Mouse (Mus musculus) intestine, embryonic 14.5 days (tissue): ENCODE measurements around the gene Fam129a. TPM values are rescaled to one million over a fixed set of nuclear protein-coding genes. Genes with fewer than 3 reads are reported as not detected.

ENCODE experiments used
- ATAC-seq: fragments of 200-750 bp; cut with Nextera tagmentation; replicated peaks from 2 replicates; pipeline ENCODE4 v1.8.0; 2017; ENCODE audit warnings: low read depth, moderate number of reproducible peaks, moderate TSS enrichment, moderate library complexity; ENCODE audit not compliant: low FRiP score, low TSS enrichment
- DNase-seq: peaks from one replicate; pipeline ENCODE4 v3.0.0-alpha.2; 2018; ENCODE audit warnings: low spot score
- H3K27ac ChIP-seq: fragments of 300-500 bp; sonication (generic); 2 replicates; pipeline ENCODE4 v1.5.1; 2014; ENCODE audit warnings: low read depth, mild to moderate bottlenecking, control low read depth
- H3K27me3 ChIP-seq: fragments of 300-500 bp; sonication (generic); replicated peaks from 2 replicates; pipeline ENCODE4 v1.6.1; 2014; ENCODE audit warnings: low read length, control low read depth; ENCODE audit not compliant: control insufficient read depth, insufficient read depth
- H3K36me3 ChIP-seq: fragments of 300-500 bp; sonication (generic); 2 replicates; pipeline ENCODE4 v1.6.1; 2014; ENCODE audit warnings: low read length, control low read depth; ENCODE audit not compliant: control insufficient read depth, insufficient read depth
- H3K4me1 ChIP-seq: fragments of 300-500 bp; sonication (generic); replicated peaks from 2 replicates; pipeline ENCODE4 v1.6.1; 2014; ENCODE audit warnings: low read length, control low read depth, mixed read lengths; ENCODE audit not compliant: control insufficient read depth, insufficient read depth
- H3K4me2 ChIP-seq: fragments of 300-500 bp; sonication (generic); 2 replicates; pipeline ENCODE4 v1.6.1; 2014; ENCODE audit warnings: low read length
- H3K4me3 ChIP-seq: fragments of 300-500 bp; sonication (generic); 2 replicates; pipeline ENCODE4 v1.5.1; 2014; ENCODE audit warnings: low read depth, low read length, control low read depth, mixed read lengths
- H3K9ac ChIP-seq: fragments of 300-500 bp; sonication (generic); 2 replicates; pipeline ENCODE4 v1.6.1; 2014; ENCODE audit warnings: mild to moderate bottlenecking, low read length
- H3K9me3 ChIP-seq: fragments of 300-500 bp; sonication (generic); 2 replicates; pipeline ENCODE4 v1.6.1; 2016; ENCODE audit warnings: low read length, control low read depth; ENCODE audit not compliant: control insufficient read depth
- WGBS: fragments of 180-500 bp; shearing (Covaris S2); extraction: QIAGEN DNeasy Blood & Tissue Kit; methylation state at CpG from one replicate; pipeline ENCODE4 v1.1.7; 2014; 5-methylcytosine and 5-hydroxymethylcytosine counted together
- polyA plus RNA-seq: library from polyadenylated mRNA; unstranded; fragments of >200 nt; fragmentation: Nextera tagmentation; extraction: Ambion mirVana; gene quantifications from 2 replicates; pipeline ENCODE4 v1.2.1, GENCODE M21; 2014

Fam129a gene
- polyA plus RNA-seq, 1 experiment from 2014 or later, result 5.2 TPM

DNA sequence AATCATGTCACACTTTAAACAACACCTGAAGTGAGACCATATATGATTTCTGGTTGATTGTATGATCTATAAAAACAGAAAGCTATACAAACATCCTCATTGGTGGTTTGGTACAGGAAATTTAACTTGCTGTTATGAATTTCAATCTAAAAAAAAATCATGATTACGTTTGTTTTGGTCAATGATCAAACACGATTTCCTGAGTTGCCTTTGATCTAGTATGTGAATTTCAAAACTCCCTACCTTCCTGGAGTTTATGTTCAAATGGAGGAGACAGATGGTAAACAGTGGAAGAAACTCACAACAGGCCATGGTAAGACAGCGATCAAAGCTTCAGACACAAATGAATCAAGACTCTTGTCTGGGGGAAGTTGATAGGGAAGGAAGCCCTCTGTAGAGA lies 65.7 kb downstream of the Fam129a start:
- H3K9me3 ChIP-seq, result 0 out of 2 replicates have a peak, but pooled peaks cover 4% of the 10 kb centered on the region
- H3K9ac ChIP-seq, result no peak overlapping the region
- DNase-seq (no peak), ATAC-seq (no peak)
- H3K4me1 ChIP-seq, result peaks cover 4% of the 10 kb centered on the region; the same call in 1 of the 2 replicates
- WGBS, result 86% methylated on average over 3 of the region's 3 CpGs
- H3K4me2 ChIP-seq, result no peak overlapping the region
- no peak overlapping the region for H3K27ac ChIP-seq
- H3K27me3 ChIP-seq, result no peaks in the 10 kb centered on the region
- no peak overlapping the region for H3K4me3 ChIP-seq
- no peaks in the 10 kb centered on the region for H3K36me3 ChIP-seq

DNA sequence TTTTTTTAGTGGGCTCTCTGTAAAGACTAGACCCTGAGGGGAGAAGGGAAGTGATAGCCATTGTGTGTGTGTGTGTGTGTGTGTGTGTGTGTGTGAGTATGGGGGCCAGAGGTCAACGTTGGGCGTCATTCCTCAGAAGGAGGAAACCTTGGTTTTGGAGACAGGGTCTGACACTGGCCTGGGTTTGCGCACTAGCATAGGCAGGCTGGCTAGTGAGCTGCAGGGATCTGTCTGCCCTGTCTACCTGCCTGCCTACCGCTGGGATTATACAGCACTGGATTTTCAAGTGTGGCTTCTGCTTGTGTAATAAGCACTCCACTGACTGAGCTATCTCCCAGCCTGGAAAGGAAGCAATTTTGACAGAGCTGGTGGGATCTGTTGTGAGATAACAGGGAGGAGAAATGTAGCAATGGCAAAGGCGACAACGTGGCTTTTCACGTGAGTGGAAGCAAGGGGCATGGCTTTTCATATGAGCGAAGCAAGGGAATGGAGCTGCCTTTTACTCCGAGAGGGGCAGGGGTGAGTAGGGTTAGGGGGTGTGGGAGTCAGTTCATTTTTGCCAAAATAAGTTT lies 66.5 kb downstream of the Fam129a start:
- no peak for DNase-seq
- Histone ChIP-seq H3K36me3 (no peaks in the 10 kb centered on the region), H3K27ac (no peak overlapping the region), H3K4me3 (no peak overlapping the region), H3K9ac (no peak overlapping the region), H3K4me1 (no peaks in the 10 kb centered on the region), H3K9me3 (0 out of 2 replicates have a peak, but pooled peaks cover 3% of the 10 kb centered on the region), H3K27me3 (no peaks in the 10 kb centered on the region), H3K4me2 (no peak overlapping the region)
- 81% methylated on average over 9 of the region's 9 CpGs for WGBS
- no peak for ATAC-seq

DNA sequence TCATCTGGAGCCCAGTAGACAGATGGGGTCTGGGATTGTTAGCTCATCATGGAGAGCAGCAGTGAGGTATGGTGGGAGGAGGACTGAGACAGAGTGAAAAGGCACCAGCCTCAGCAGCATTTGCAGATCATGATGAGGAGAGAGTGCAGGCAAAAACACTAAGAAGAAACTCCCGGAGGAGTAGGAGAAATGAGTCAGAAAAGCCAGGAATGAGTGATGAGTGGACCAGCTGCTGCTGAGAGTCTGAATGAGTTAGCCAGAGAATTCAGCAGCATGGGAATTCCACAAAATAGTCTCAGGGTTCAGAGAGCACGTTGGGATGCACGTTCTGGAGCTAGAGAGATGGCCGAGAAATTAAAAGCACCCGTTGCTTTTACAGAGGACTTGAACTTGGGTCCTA lies 67.4 kb downstream of the Fam129a start:
- ATAC-seq, result no peak
- Histone ChIP-seq H3K9me3 (no peaks in the 10 kb centered on the region), H3K4me1 (no peaks in the 10 kb centered on the region), H3K27me3 (no peaks in the 10 kb centered on the region), H3K36me3 (no peaks in the 10 kb centered on the region), H3K9ac (no peak overlapping the region), H3K27ac (no peak overlapping the region), H3K4me3 (no peak overlapping the region), H3K4me2 (no peak overlapping the region)
- no peak for DNase-seq
- WGBS, result 80% methylated on average over 5 of the region's 5 CpGs

DNA sequence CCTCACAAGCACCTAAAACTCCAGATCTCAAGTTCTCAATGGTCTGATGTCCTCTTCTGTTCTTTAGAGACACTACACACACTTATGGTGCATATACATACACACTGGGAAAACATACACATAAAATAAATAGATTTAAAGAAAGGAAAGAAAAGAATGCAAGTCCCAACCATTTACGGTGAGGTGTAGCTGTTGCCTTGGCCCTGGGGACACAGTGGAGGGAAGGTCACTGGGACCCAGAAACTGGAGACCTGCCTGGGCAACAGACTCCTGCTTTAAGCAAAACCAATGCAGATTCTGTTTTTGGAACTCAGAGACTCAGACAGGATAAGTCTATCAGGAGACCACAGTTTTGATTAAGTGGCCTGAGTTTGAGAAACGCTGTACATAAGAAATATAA lies 67.8 kb downstream of the Fam129a start:
- DNase-seq (no peak), ATAC-seq (no peak)
- no peaks in the 10 kb centered on the region for H3K4me1 ChIP-seq
- no peak overlapping the region for H3K9ac ChIP-seq
- H3K27me3 ChIP-seq, result no peaks in the 10 kb centered on the region
- no peaks in the 10 kb centered on the region for H3K9me3 ChIP-seq
- no peak overlapping the region for H3K27ac ChIP-seq
- 95% methylated on average over 2 of the region's 2 CpGs for WGBS
- no peak overlapping the region for H3K4me3 ChIP-seq
- H3K4me2 ChIP-seq, result no peak overlapping the region
- H3K36me3 ChIP-seq, result no peaks in the 10 kb centered on the region

DNA sequence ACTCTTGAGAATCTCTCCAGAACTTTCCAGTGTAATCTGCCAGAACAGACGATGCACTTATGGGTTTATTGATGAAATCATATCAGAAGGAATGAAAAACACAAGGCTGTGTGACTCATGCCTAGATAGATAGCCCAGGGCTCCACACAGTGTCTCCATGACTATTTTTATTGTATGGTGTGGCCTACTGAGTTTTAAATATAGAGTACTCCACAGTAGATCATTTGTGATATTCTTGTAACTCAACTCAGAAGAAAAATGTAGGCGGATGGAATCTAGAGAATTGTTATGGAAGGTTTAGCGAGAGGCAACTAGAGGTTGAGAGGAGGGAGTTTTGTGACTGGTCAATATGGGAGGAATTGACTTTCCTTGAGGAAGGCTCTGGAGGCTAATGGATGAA lies 75.4 kb downstream of the Fam129a start:
- Histone ChIP-seq H3K4me2 (no peak overlapping the region), H3K9ac (no peak overlapping the region), H3K4me3 (no peak overlapping the region), H3K9me3 (no peaks in the 10 kb centered on the region), H3K27ac (no peak overlapping the region), H3K27me3 (no peaks in the 10 kb centered on the region), H3K36me3 (no peaks in the 10 kb centered on the region), H3K4me1 (no peaks in the 10 kb centered on the region)
- ATAC-seq (no peak), DNase-seq (no peak)
- 84% methylated on average over 3 of the region's 3 CpGs for WGBS

DNA sequence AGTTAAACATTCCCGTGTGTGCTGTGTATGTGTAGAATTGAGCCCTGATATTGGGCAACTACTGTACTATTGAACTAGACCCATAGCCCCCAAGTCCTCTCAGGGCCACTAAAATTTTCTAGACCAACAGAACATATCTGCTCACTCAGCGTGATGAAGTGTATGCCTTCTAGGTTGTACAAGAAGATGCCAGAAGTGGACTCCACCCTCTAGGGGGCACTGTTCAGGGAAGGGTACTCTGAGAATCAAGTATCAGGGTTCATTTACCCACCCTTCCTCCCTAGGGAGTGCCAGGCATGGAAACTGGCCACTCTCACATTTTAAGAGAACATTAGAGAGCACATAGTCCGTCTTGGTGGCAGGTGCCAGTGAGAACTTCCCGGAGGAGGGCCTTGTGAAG lies 77.1 kb downstream of the Fam129a start:
- DNase-seq (no peak), ATAC-seq (no peak)
- Histone ChIP-seq H3K9ac (no peak overlapping the region), H3K9me3 (no peaks in the 10 kb centered on the region), H3K4me2 (no peak overlapping the region), H3K27ac (no peak overlapping the region), H3K4me3 (no peak overlapping the region), H3K36me3 (no peaks in the 10 kb centered on the region), H3K4me1 (no peaks in the 10 kb centered on the region), H3K27me3 (no peaks in the 10 kb centered on the region)
- WGBS, result 89% methylated on average over 4 of the region's 4 CpGs

DNA sequence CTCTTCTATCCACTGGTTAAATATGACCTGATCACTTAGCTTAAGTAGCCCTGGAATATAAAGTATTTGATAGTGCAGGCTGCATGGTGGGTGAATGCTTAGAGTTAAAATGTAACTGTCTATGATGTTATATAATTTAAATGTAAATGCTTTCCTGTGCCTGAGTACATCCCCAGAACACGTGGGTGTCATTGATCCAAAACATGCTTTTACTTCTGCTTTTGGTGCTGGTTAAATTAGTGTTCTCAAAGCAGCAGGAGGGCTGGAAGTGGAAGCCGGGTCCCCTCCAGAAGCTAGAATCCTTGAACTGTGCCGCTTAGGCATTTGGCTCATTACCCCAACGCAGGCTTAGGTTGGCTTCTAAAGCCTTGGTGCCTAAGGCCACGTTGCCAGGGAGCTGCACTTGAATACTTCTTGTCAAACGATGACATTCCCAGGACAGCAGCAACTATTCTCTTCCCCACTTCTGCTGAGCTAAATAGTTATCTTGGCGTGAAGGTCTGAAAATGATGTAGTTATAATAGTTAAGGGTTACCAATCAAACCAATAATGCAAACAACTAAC lies 86.1 kb downstream of the Fam129a start:
- no peaks in the 10 kb centered on the region for H3K36me3 ChIP-seq
- H3K4me3 ChIP-seq, result no peak overlapping the region
- WGBS, result 77% methylated on average over 7 of the region's 7 CpGs
- no peak overlapping the region for H3K4me2 ChIP-seq
- H3K27ac ChIP-seq, result no peak overlapping the region
- H3K9me3 ChIP-seq, result no peaks in the 10 kb centered on the region
- no peaks in the 10 kb centered on the region for H3K27me3 ChIP-seq
- DNase-seq (no peak), ATAC-seq (no peak)
- H3K4me1 ChIP-seq, result no peaks in the 10 kb centered on the region
- no peak overlapping the region for H3K9ac ChIP-seq

DNA sequence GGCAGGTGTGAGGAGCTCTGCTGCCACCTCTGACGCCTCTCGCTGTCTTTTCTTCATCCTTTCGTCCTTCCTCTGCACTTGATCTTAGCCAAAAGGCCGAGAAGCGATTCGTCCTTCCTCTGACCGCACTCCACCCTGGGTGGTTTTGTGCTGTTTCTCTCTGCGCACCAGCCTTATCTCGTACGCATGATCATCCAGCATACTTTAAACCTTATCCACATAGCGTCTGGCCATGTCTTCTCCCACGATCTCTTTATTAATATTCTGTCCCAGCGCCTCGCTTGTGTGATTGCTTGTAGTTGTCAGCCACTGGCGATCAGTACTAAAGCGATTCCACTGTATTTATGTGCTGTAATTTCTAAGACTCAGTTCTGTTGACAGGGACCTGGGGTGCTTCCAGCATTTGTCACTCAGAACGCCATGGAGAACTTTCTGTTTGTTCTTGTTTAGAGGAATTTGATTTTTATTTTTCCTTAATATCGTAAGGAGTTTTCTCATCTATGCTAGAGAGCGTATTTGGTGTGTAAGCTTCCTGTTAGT lies 87.4 kb downstream of the Fam129a start:
- no peaks in the 10 kb centered on the region for H3K4me1 ChIP-seq
- H3K27me3 ChIP-seq, result no peaks in the 10 kb centered on the region
- H3K27ac ChIP-seq, result no peak overlapping the region
- H3K4me2 ChIP-seq, result no peak overlapping the region
- H3K9ac ChIP-seq, result no peak overlapping the region
- no peak for DNase-seq
- H3K4me3 ChIP-seq, result no peak overlapping the region
- no peaks in the 10 kb centered on the region for H3K36me3 ChIP-seq
- no peaks in the 10 kb centered on the region for H3K9me3 ChIP-seq
- WGBS, result 84% methylated on average over 19 of the region's 19 CpGs
- ATAC-seq, result no peak

DNA sequence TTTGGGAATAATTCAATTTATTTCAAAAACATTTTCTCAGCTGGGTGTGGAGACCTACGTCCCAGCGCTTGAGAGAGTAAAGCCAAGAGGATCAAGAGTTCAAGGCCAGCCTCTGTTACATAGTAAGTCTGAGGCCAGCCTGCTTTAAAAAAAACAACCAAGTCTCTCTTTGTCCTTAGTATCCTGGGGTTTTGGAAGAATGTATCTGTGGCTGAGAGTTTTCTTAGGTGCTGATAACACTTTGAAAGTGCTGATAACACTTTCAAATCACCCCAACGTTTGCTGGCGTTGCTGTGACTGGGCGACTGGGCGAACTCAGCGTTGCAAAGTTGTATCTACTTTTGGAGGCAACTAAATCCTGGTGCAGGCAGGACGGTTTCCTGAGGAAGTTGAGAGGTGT lies 88.7 kb downstream of the Fam129a start:
- Histone ChIP-seq H3K4me2 (no peak overlapping the region), H3K36me3 (no peaks in the 10 kb centered on the region), H3K9ac (no peak overlapping the region), H3K4me1 (no peaks in the 10 kb centered on the region), H3K9me3 (no peaks in the 10 kb centered on the region), H3K27ac (no peak overlapping the region), H3K27me3 (no peaks in the 10 kb centered on the region), H3K4me3 (no peak overlapping the region)
- no peak for DNase-seq
- ATAC-seq, result no peak
- WGBS, result 61% methylated on average over 8 of the region's 8 CpGs
